Mouse (Mus musculus): ENCODE measurements around the gene Tigd3. TPM values are rescaled to one million over a fixed set of nuclear protein-coding genes. Genes with fewer than 3 reads are reported as not detected.

The Tigd3 gene
- polyA plus RNA-seq (2021; fragmentation: Nextera tagmentation), result 1.1 and 1.3 TPM in 2 replicates
- long read RNA-seq, experiment 1, transcript Tigd3-202 (2 exons, 2,155 nt), result major isoform, 8 of 13 reads
- long read RNA-seq, experiment 1, partial matches to known transcripts, result 0 of 13 reads
- long read RNA-seq, experiment 1, other reads (novel, unspliced or antisense), result 1 of 13 reads
- long read RNA-seq, experiment 2, partial matches to known transcripts, result 0 of 2 reads
- long read RNA-seq, experiment 2, other reads (novel, unspliced or antisense), result 1 of 2 reads

DNA sequence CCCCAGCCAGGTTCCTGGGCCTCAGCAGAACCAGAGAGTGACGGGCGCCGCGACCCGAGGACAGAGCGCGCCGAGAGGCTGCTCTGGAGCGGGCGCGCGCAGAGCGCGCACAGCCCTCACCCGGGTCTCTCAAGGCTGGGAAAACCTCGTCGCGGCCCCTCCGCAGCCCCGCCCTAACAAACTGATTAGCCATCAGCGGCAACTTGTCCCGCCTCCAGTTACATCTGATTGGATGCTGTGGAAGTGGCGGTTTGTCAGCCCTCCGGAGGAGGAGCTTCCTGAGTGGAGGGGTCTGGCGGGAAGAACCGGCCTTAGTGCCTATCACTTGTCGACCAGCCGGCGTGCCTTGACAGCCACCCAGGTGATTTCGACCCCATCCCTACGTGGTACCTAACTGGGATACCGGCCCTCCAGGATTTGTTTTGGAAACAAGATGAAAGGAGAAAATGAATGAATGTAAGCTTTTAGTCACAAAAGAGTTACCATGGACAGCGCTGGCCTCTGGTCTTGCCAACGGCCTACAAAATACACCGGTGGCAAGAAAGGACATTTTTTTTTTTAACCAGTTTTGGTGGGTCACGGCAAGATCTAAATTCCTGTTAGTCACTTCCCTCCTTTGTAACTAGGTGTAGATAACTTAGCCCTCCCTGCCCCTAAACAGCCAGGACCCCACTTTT, at the start of gene Tigd3:
Gene Tigd3, minus strand, starts transcription at position 148 of the 677 bp plus-strand sequence.

GRCm38 (mm10) chr19:5924713-5925093, 30.8 kb upstream of the Tigd3 start, which contains the start of gene Cdc42ep2:
TSS of gene Cdc42ep2 (minus strand) at chr19:5924816.

GRCm38 (mm10) chr19:5913007-5913719, 19.2 kb upstream of the Tigd3 start, which contains the start of gene Dpf2:
TSS of gene Dpf2 (minus strand) at chr19:5913010.

GRCm38 (mm10) chr19:5877618-5878361, 16.2 kb downstream of the Tigd3 start, which contains the start of gene Slc25a45:
TSS of gene Slc25a45 (plus strand) at chr19:5877808.

GRCm38 (mm10) chr19:5874969-5875480, 18.9 kb downstream of the Tigd3 start, which contains the start of gene Frmd8:
TSS of gene Frmd8 (minus strand) at chr19:5875274.

Other genes with a start within 250 kb of the Tigd3 start
- 5.4 and 5.9 TPM in 2 replicates for gene Sipa1, start 230.4 kb downstream of the Tigd3 start, polyA plus RNA-seq (2021; fragmentation: Nextera tagmentation)
- 5.6 and 10.1 TPM in 2 replicates for gene Map3k11, start 205.4 kb downstream of the Tigd3 start, polyA plus RNA-seq (2021; fragmentation: Nextera tagmentation)
- 6.8 and 13.0 TPM in 2 replicates for gene Pcnx3, start 205.2 kb downstream of the Tigd3 start, polyA plus RNA-seq (2021; fragmentation: Nextera tagmentation)
- gene Kcnk7, start 189.8 kb downstream of the Tigd3 start, polyA plus RNA-seq (2021; fragmentation: Nextera tagmentation), result 0.38 and 0.49 TPM in 2 replicates
- gene Ehbp1l1, start 167.8 kb downstream of the Tigd3 start, polyA plus RNA-seq (2021; fragmentation: Nextera tagmentation), result 13.5 and 14.4 TPM in 2 replicates
- gene Fam89b, start 164.5 kb downstream of the Tigd3 start, polyA plus RNA-seq (2021; fragmentation: Nextera tagmentation), result 22.3 and 26.6 TPM in 2 replicates
- 3.3 and 3.5 TPM in 2 replicates for gene Ltbp3, start 153.2 kb downstream of the Tigd3 start, polyA plus RNA-seq (2021; fragmentation: Nextera tagmentation)
- gene Scyl1, start 122.7 kb downstream of the Tigd3 start, polyA plus RNA-seq (2021; fragmentation: Nextera tagmentation), result 65.3 and 68.3 TPM in 2 replicates
- gene Frmd8, start 18.9 kb downstream of the Tigd3 start, polyA plus RNA-seq (2021; fragmentation: Nextera tagmentation), result 12.0 and 15.6 TPM in 2 replicates
- gene Slc25a45, start 16.3 kb downstream of the Tigd3 start, polyA plus RNA-seq (2021; fragmentation: Nextera tagmentation), result 1.4 and 1.8 TPM in 2 replicates
- gene Dpf2, start 18.9 kb upstream of the Tigd3 start, polyA plus RNA-seq (2021; fragmentation: Nextera tagmentation), result 31.6 and 39.7 TPM in 2 replicates
- 10.3 and 11.5 TPM in 2 replicates for gene Cdc42ep2, start 30.7 kb upstream of the Tigd3 start, polyA plus RNA-seq (2021; fragmentation: Nextera tagmentation)
- gene Pola2, start 70.1 kb upstream of the Tigd3 start, polyA plus RNA-seq (2021; fragmentation: Nextera tagmentation), result 1.9 and 3.1 TPM in 2 replicates
- not detected in 2 replicates for gene Slc22a20, start 92.0 kb upstream of the Tigd3 start, polyA plus RNA-seq (2021; fragmentation: Nextera tagmentation)
- 1.5 and 7.2 TPM in 2 replicates for gene Capn1, start 121.7 kb upstream of the Tigd3 start, polyA plus RNA-seq (2021; fragmentation: Nextera tagmentation)
- 28.4 and 36.3 TPM in 2 replicates for gene Syvn1, start 152.4 kb upstream of the Tigd3 start, polyA plus RNA-seq (2021; fragmentation: Nextera tagmentation)
- 48.7 and 64.5 TPM in 2 replicates for gene Mrpl49, start 163.6 kb upstream of the Tigd3 start, polyA plus RNA-seq (2021; fragmentation: Nextera tagmentation)
- 3,354 and 3,515 TPM in 2 replicates for gene Fau, start 163.7 kb upstream of the Tigd3 start, polyA plus RNA-seq (2021; fragmentation: Nextera tagmentation)
- gene Znhit2, start 167.0 kb upstream of the Tigd3 start, polyA plus RNA-seq (2021; fragmentation: Nextera tagmentation), result 65.8 and 70.2 TPM in 2 replicates
- 19.1 and 28.0 TPM in 2 replicates for gene Tm7sf2, start 174.2 kb upstream of the Tigd3 start, polyA plus RNA-seq (2021; fragmentation: Nextera tagmentation)
- gene Vps51, start 183.1 kb upstream of the Tigd3 start, polyA plus RNA-seq (2021; fragmentation: Nextera tagmentation), result 66.0 and 72.3 TPM in 2 replicates
- not detected in 2 replicates for gene Tmem262, start 185.9 kb upstream of the Tigd3 start, polyA plus RNA-seq (2021; fragmentation: Nextera tagmentation)
- gene Gm28374, start 188.1 kb upstream of the Tigd3 start, polyA plus RNA-seq (2021; fragmentation: Nextera tagmentation), result 0.30 and 0.31 TPM in 2 replicates
- gene Zfpl1, start 190.8 kb upstream of the Tigd3 start, polyA plus RNA-seq (2021; fragmentation: Nextera tagmentation), result 55.1 and 67.5 TPM in 2 replicates
- gene Cdca5, start 190.8 kb upstream of the Tigd3 start, polyA plus RNA-seq (2021; fragmentation: Nextera tagmentation), result 0.08 and 0.12 TPM in 2 replicates
- not detected in 2 replicates for gene AC131692.1, start 200.3 kb upstream of the Tigd3 start, polyA plus RNA-seq (2021; fragmentation: Nextera tagmentation)
- 0.07 and 0.18 TPM in 2 replicates for gene Naaladl1, start 211.6 kb upstream of the Tigd3 start, polyA plus RNA-seq (2021; fragmentation: Nextera tagmentation)
- 48.7 and 63.2 TPM in 2 replicates for gene Sac3d1, start 224.5 kb upstream of the Tigd3 start, polyA plus RNA-seq (2021; fragmentation: Nextera tagmentation)
- 63.9 and 70.7 TPM in 2 replicates for gene Snx15, start 234.2 kb upstream of the Tigd3 start, polyA plus RNA-seq (2021; fragmentation: Nextera tagmentation)
- gene Batf2, start 246.8 kb upstream of the Tigd3 start, polyA plus RNA-seq (2021; fragmentation: Nextera tagmentation), result 0.19 TPM in 1 of 2 replicates, not detected in the other
- gene Arl2, start 247.4 kb upstream of the Tigd3 start, polyA plus RNA-seq (2021; fragmentation: Nextera tagmentation), result 175 and 184 TPM in 2 replicates